Mouse (Mus musculus) neural tube, embryonic 12.5 days (tissue): ENCODE results near the gene Mvb12a. TPM values are rescaled to one million over a fixed set of nuclear protein-coding genes. Genes with fewer than 3 reads are reported as not detected.

Source experiments
- polyA plus RNA-seq: library from polyadenylated mRNA; unstranded; fragments of >200 nt; fragmentation: Nextera tagmentation; extraction: Ambion mirVana; gene quantifications from 2 replicates; pipeline ENCODE4 v1.2.1, GENCODE M21; 2016

Mvb12a gene
- polyA plus RNA-seq, 1 experiment from 2014 or later = 62.6 TPM

Other genes starting within 250 kb of the Mvb12a start
- 82.8 and 91.6 TPM in 2 replicates for gene Use1, start 176.1 kb upstream of the Mvb12a start, polyA plus RNA-seq
- gene Ocel1, start 171.6 kb upstream of the Mvb12a start, polyA plus RNA-seq = 5.3 and 5.7 TPM in 2 replicates
- 61.5 and 67.0 TPM in 2 replicates for gene Nr2f6, start 161.0 kb upstream of the Mvb12a start, polyA plus RNA-seq
- 6.0 and 6.8 TPM in 2 replicates for gene Ushbp1, start 147.1 kb upstream of the Mvb12a start, polyA plus RNA-seq
- gene Babam1, start 146.1 kb upstream of the Mvb12a start, polyA plus RNA-seq = 95.6 and 100 TPM in 2 replicates
- gene Ankle1, start 136.9 kb upstream of the Mvb12a start, polyA plus RNA-seq = 24.0 and 26.6 TPM in 2 replicates
- gene Abhd8, start 79.3 kb upstream of the Mvb12a start, polyA plus RNA-seq = 121 and 128 TPM in 2 replicates
- gene Mrpl34, start 78.0 kb upstream of the Mvb12a start, polyA plus RNA-seq = 234 and 246 TPM in 2 replicates
- gene Dda1, start 73.7 kb upstream of the Mvb12a start, polyA plus RNA-seq = 189 and 194 TPM in 2 replicates
- gene Ano8, start 57.0 kb upstream of the Mvb12a start, polyA plus RNA-seq = 19.7 and 23.7 TPM in 2 replicates
- 13.6 and 16.3 TPM in 2 replicates for gene Gtpbp3, start 54.8 kb upstream of the Mvb12a start, polyA plus RNA-seq
- 41.7 and 48.7 TPM in 2 replicates for gene Plvap, start 31.2 kb upstream of the Mvb12a start, polyA plus RNA-seq
- 0.10 and 0.24 TPM in 2 replicates for gene Ccdc194, start 17.2 kb upstream of the Mvb12a start, polyA plus RNA-seq
- 13.8 and 16.4 TPM in 2 replicates for gene Bst2, start 5.5 kb upstream of the Mvb12a start, polyA plus RNA-seq
- gene Tmem221, start 15.9 kb downstream of the Mvb12a start, polyA plus RNA-seq = 0.11 and 0.13 TPM in 2 replicates
- not detected in 2 replicates for gene Nxnl1, start 23.7 kb downstream of the Mvb12a start, polyA plus RNA-seq
- gene Slc27a1, start 26.0 kb downstream of the Mvb12a start, polyA plus RNA-seq = 46.1 and 46.5 TPM in 2 replicates
- 198 and 217 TPM in 2 replicates for gene Pgls, start 49.3 kb downstream of the Mvb12a start, polyA plus RNA-seq
- gene Fam129c, start 54.7 kb downstream of the Mvb12a start, polyA plus RNA-seq = 4.9 and 6.1 TPM in 2 replicates
- gene Colgalt1, start 68.1 kb downstream of the Mvb12a start, polyA plus RNA-seq = 60.9 and 67.2 TPM in 2 replicates
- gene Unc13a, start 128.8 kb downstream of the Mvb12a start, polyA plus RNA-seq = 16.3 and 16.7 TPM in 2 replicates
- gene Jak3, start 133.4 kb downstream of the Mvb12a start, polyA plus RNA-seq = 3.8 and 4.2 TPM in 2 replicates
- 1.2 TPM in 1 of 2 replicates, not detected in the other for gene Insl3, start 146.3 kb downstream of the Mvb12a start, polyA plus RNA-seq
- 0.54 and 0.67 TPM in 2 replicates for gene B3gnt3, start 158.9 kb downstream of the Mvb12a start, polyA plus RNA-seq
- gene Fcho1, start 182.8 kb downstream of the Mvb12a start, polyA plus RNA-seq = 34.4 and 38.4 TPM in 2 replicates